Mouse (Mus musculus): ENCODE measurements around the gene Scamp2.

GRCm38 (mm10) chr9:57547287-57547686 is 13.5 kb upstream of the Scamp2 start:
- TF ChIP-seq CTCF (IDR thresholded peaks at IDR 0.05; ENCODE audit: control insufficient read depth, insufficient read depth, insufficient replicate concordance, low read depth, low read length) (no peak), POLR2A (IDR thresholded peaks at IDR 0.05; ENCODE audit: control insufficient read depth, low read depth, low read length) (no peak)

All from testis, adult 2 months (tissue).